Mouse (Mus musculus): ENCODE measurements around the gene Atg7. TPM values are rescaled to one million over a fixed set of nuclear protein-coding genes. Genes with fewer than 3 reads are reported as not detected.

The Atg7 gene
- total and polyA plus RNA-seq, 3 experiments = 11.1 to 15.7 (median 14.8) TPM

DNA sequence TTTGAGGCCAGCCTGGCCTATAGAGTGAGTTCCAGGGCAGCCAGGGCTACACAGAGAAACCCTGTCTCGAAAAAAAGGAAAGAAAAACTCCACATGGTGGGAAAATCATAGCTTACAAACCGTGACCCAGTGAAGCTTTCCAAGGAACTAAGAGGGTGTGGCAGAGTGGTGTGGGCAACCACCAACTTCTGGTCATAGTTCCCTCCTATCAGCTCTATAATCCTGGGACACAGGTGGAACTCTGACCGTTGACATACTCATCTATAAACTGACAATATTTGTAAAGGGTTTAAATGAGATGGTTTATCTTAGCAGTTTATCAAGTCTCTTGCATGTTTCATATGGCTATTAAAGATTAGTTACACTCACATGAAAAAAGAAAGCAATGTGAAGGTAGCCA is 64.1 kb downstream of the Atg7 start:
- peaks cover 0 to 12% of the 10 kb centered on the region in 2 experiments; a peak in 1 of 4 replicates for H3K4me1 ChIP-seq (ENCODE audit: control insufficient read depth in 1 of 2, insufficient read depth in 2 of 2)
- peaks cover 23 to 75% of the 10 kb centered on the region in 2 experiments for H3K36me3 ChIP-seq (replicated peaks in 1 of 2; ENCODE audit: control insufficient read depth in 1 of 2, insufficient read depth in 1 of 2, low read length in 1 of 2)
- H3K79me2 ChIP-seq (replicated peaks; ENCODE audit: control insufficient read depth, extremely low read depth, insufficient read depth, poor library complexity, severe bottlenecking) = no peaks in the 10 kb centered on the region
- no peak for TF ChIP-seq SIN3A (IDR thresholded peaks at IDR 0.05; ENCODE audit: low read length)
- TF ChIP-seq GABPA (IDR thresholded peaks at IDR 0.05; ENCODE audit: insufficient replicate concordance, low read depth, low read length) = no peak
- TF ChIP-seq ZKSCAN1 (IDR thresholded peaks at IDR 0.05; ENCODE audit: borderline replicate concordance, low read depth, low read length) = no peak
- no peak for TF ChIP-seq JUND (conservative IDR thresholded peaks at IDR 0.05; ENCODE audit: low read depth, low read length)
- TF ChIP-seq TCF12 (IDR thresholded peaks at IDR 0.05; ENCODE audit: low read depth, low read length) = no peak
- no peak for TF ChIP-seq BHLHE40 (IDR thresholded peaks at IDR 0.05; ENCODE audit: low read depth, low read length)
- TF ChIP-seq CHD1 (IDR thresholded peaks at IDR 0.05; ENCODE audit: low read depth, low read length) = no peak
- no peak for TF ChIP-seq SMC3 (IDR thresholded peaks at IDR 0.05; ENCODE audit: low read depth, low read length)
- TF ChIP-seq NRF1 (IDR thresholded peaks at IDR 0.05; ENCODE audit: low read depth, low read length) = no peak
- no peak for TF ChIP-seq USF1 (IDR thresholded peaks at IDR 0.05; ENCODE audit: low read depth, low read length)
- no peak for TF ChIP-seq RAD21 (IDR thresholded peaks at IDR 0.05; ENCODE audit: low read depth, low read length)
- no peaks in the 10 kb centered on the region for H3K27me3 ChIP-seq (replicated peaks)
- no peak overlapping the region for H3K4me2 ChIP-seq (ENCODE audit: insufficient read depth, low read depth, poor library complexity, severe bottlenecking)
- in situ Hi-C loops (cut with MboI; ENCODE audit: low pct_ligation_motif_present, low pct_unique_long_range_greater_than_20kb, low sequenced_read_pairs) (no loop called here), dilution Hi-C loops (cut with MboI; ENCODE audit: extremely low pct_ligation_motif_present, extremely low pct_unique_long_range_greater_than_20kb, low sequenced_read_pairs) (no loop called here)
- DNase-seq (ENCODE audit: extremely low read depth) = no peak
- no peak overlapping the region for H3K27ac ChIP-seq (ENCODE audit: insufficient read depth, low read depth)
- no peak overlapping the region for H3K9ac ChIP-seq (ENCODE audit: insufficient read depth, low read depth)
- H3K9me3 ChIP-seq (replicated peaks; ENCODE audit: low read length) = no peaks in the 10 kb centered on the region
- H3K4me3 ChIP-seq (replicated peaks in 1 of 3; ENCODE audit: low read depth in 2 of 3, low read length in 2 of 3, poor library complexity in 1 of 3) = no peak overlapping the region

DNA sequence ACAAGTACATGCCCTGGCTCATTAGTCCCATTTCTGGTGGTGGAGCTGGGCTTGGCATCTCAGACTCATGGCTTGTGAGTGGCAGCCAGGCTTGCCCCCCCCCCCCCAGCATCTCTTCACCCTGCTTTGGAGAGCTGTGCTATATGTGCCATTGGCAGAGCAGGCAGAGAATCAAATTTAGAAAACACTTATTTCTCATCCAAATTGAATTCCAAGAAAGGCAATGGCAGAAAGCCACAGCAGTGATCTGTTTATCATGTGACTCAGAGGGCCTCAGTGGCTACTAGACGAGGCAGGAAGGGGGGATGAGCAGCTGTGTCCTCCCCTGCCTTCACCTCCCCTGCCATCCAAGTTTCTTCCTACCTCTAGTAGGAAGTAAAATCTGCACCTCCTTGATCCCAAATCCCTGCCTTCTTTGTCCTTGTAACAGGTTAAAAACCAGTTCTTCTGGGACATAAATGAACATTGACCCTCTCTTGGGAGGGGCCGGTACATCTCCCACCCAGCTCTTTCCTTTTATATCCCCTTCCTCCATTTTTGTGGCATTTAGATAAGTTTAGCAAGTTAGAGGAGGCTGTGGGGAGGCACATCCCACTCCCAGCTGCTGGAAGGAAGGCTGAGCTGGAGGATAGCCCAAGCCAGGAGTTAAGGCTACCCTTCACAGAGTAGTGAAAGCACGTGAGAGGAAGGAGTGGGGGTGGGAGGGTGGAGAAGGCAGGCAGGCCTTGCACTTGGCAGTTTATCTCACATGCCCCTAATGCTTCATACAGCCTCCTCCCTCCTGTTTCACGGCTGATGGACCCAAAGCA is 69.5 kb downstream of the Atg7 start:
- no peak overlapping the region for H3K4me3 ChIP-seq (replicated peaks in 1 of 3; ENCODE audit: low read depth in 2 of 3, low read length in 2 of 3, poor library complexity in 1 of 3)
- in situ Hi-C loops (cut with MboI; ENCODE audit: low pct_ligation_motif_present, low pct_unique_long_range_greater_than_20kb, low sequenced_read_pairs) = no loop called here
- DNase-seq (ENCODE audit: extremely low read depth) = no peak
- H3K27me3 ChIP-seq (replicated peaks) = no peaks in the 10 kb centered on the region
- TF ChIP-seq POLR2AphosphoS2 (IDR thresholded peaks at IDR 0.05; ENCODE audit: low read depth, low read length) = no peak
- no peak for TF ChIP-seq CTCF (conservative IDR thresholded peaks at IDR 0.05 in 1 of 2, IDR thresholded peaks at IDR 0.05 in 1 of 2; ENCODE audit: low read depth in 2 of 2, low read length in 2 of 2)
- TF ChIP-seq ELF1 (IDR thresholded peaks at IDR 0.05; ENCODE audit: low read depth, low read length) = no peak
- TF ChIP-seq KAT2A (IDR thresholded peaks at IDR 0.05; ENCODE audit: insufficient replicate concordance, low read length) = no peak
- TF ChIP-seq SMC3 (IDR thresholded peaks at IDR 0.05; ENCODE audit: low read depth, low read length) = no peak
- no peak for TF ChIP-seq ETS1 (conservative IDR thresholded peaks at IDR 0.05; ENCODE audit: low read depth, low read length)
- no peak for TF ChIP-seq NELFE (IDR thresholded peaks at IDR 0.05; ENCODE audit: low read depth, low read length)
- no peak for TF ChIP-seq ZMIZ1 (IDR thresholded peaks at IDR 0.05; ENCODE audit: low read depth, low read length)
- no peak for TF ChIP-seq ZKSCAN1 (IDR thresholded peaks at IDR 0.05; ENCODE audit: borderline replicate concordance, low read depth, low read length)
- TF ChIP-seq MAFK (IDR thresholded peaks at IDR 0.05; ENCODE audit: insufficient replicate concordance, low read length) = no peak
- TF ChIP-seq MXI1 (IDR thresholded peaks at IDR 0.05; ENCODE audit: low read depth, low read length) = no peak
- TF ChIP-seq GABPA (IDR thresholded peaks at IDR 0.05; ENCODE audit: insufficient replicate concordance, low read depth, low read length) = no peak
- TF ChIP-seq RCOR1 (conservative IDR thresholded peaks at IDR 0.05; ENCODE audit: low read depth, low read length) = no peak
- TF ChIP-seq CHD1 (IDR thresholded peaks at IDR 0.05; ENCODE audit: low read depth, low read length) = no peak
- TF ChIP-seq JUN (IDR thresholded peaks at IDR 0.05; ENCODE audit: insufficient read depth, low read depth, low read length) = no peak
- no peak for TF ChIP-seq UBTF (IDR thresholded peaks at IDR 0.05; ENCODE audit: low read depth, low read length)
- TF ChIP-seq ZC3H11A (IDR thresholded peaks at IDR 0.05; ENCODE audit: low read depth, low read length) = no peak
- TF ChIP-seq MYC (IDR thresholded peaks at IDR 0.05; ENCODE audit: low read depth, low read length) = no peak
- no peak for TF ChIP-seq TBP (conservative IDR thresholded peaks at IDR 0.05; ENCODE audit: low read depth, low read length)
- no peak for TF ChIP-seq NRF1 (IDR thresholded peaks at IDR 0.05; ENCODE audit: low read depth, low read length)
- no peak overlapping the region for H3K4me2 ChIP-seq (ENCODE audit: insufficient read depth, low read depth, poor library complexity, severe bottlenecking)
- dilution Hi-C loops (cut with MboI; ENCODE audit: extremely low pct_ligation_motif_present, extremely low pct_unique_long_range_greater_than_20kb, low sequenced_read_pairs) = no loop called here
- no peak overlapping the region for H3K27ac ChIP-seq (ENCODE audit: insufficient read depth, low read depth)
- H3K4me1 ChIP-seq (ENCODE audit: control insufficient read depth in 1 of 2, insufficient read depth in 2 of 2) = peaks cover 0 to 12% of the 10 kb centered on the region in 2 experiments; a peak in 1 of 4 replicates
- H3K9me3 ChIP-seq (replicated peaks; ENCODE audit: low read length) = no peaks in the 10 kb centered on the region
- H3K9ac ChIP-seq (ENCODE audit: insufficient read depth, low read depth) = no peak overlapping the region
- peaks cover 8 to 63% of the 10 kb centered on the region in 2 experiments for H3K36me3 ChIP-seq (replicated peaks in 1 of 2; ENCODE audit: control insufficient read depth in 1 of 2, insufficient read depth in 1 of 2, low read length in 1 of 2)
- no peaks in the 10 kb centered on the region for H3K79me2 ChIP-seq (replicated peaks; ENCODE audit: control insufficient read depth, extremely low read depth, insufficient read depth, poor library complexity, severe bottlenecking)
